Mouse (Mus musculus): ENCODE results near the gene Cnnm4. TPM values are rescaled to one million over a fixed set of nuclear protein-coding genes. Genes with fewer than 3 reads are reported as not detected.

The Cnnm4 gene
- total RNA-seq (2021) = 10 to 100 TPM; 12.6 to 13.5 TPM
- long read RNA-seq, experiment 1 = 0 reads
- long read RNA-seq, experiment 2, partial matches to known transcripts = 1 of 2 reads
- long read RNA-seq, experiment 2, other reads (novel, unspliced or antisense) = 1 of 2 reads

DNA sequence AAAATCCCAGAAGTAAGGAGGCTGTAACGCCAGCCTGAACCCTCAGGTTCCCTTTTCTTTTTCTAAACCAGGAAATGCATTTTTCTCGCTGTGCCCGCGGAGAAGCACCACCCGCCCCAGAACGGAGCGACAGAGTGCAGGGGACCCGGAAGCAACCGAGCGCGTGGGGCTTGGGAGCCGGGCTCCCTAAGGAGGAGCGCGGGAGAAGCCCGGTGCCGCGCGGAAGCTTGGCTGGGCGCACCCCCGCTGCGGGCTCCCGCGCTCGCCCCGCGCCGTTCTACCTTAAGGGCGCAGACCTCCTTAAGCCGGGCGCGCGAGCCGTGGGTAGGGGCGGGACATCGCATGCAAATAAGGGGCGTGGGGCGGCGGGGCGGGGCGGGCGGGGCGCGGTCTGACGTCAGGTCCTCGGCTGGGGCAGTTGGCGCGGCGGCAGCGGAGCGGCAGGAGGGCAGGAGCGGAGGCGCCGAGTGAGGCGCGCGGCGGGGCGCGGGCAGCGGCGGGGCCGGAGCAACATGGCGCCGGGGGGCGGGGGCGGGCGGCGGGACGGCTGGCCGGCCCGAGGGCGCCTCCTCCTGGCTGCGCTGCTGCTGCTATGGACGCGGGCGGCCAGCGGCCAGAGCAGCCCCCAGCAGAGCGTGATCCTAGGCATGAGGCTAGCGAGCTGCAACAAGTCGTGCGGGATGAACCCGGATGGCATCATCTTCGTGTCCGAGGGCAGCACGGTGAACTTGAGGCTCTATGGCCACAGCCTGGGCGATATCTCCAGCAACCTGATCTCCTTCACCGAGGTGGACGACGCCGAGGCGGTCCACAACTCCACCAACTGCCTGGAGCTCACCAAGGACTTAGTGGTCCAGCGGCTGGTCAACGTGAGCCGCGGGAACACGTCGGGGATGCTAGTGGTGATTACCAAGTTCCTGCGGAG, at the start of gene Cnnm4:
Gene Cnnm4, plus strand, starts transcription at position 440 of the 925 bp plus-strand sequence.
- peak; percentile 81 to 84 for DNase-seq (ENCODE audit: low spot score in 2 of 2)
- intact Hi-C loops (cut with DNase I) = loop anchor here (2.0 kb wide), 2 partner anchors 27 to 105 kb away; partner anchors contain the start of gene Lman2l

DNA sequence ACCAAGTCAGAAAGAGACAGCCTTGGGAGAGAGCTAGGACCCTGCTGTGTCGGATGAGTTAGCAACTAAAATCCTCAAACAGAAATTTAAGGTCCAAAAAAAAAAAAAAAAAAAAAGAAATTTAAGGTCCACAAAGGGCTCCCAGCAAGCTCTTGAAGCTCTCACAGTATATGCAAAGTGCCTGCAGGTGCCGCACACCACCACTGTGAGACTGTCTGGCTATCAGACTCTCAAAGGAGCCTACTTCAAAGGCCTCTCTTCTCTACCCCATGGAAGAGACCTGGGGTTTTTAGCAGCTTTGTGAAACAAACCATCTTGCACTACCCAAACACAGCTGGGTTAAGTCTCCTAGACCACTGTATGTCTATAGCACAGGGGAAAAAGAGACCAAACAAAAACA, 41.9 kb upstream of the Cnnm4 start:
- intact Hi-C loops (cut with DNase I) = no loop called here
- no peak for DNase-seq (ENCODE audit: low spot score in 2 of 2)

DNA sequence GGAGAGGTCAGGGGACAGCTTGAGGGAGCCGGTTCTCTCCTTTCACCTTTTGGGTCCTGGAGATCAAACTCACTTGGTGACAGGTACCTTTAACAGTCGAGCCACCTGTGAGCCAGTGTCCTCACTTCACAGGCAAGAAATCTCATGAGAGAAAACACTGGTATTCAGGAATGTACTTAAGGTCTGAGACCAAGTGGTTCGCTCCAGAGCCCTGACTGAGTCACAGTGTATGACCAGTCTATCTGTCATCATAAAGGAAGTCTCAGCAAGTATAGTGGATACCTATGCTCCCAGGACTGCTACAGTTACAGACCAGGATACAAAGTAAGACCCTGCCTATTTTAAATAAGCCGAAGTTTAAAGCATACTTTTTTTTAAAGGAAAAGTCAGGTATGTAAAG, 38.4 kb upstream of the Cnnm4 start:
- DNase-seq (ENCODE audit: low spot score in 2 of 2) = no peak
- intact Hi-C loops (cut with DNase I) = no loop called here

DNA sequence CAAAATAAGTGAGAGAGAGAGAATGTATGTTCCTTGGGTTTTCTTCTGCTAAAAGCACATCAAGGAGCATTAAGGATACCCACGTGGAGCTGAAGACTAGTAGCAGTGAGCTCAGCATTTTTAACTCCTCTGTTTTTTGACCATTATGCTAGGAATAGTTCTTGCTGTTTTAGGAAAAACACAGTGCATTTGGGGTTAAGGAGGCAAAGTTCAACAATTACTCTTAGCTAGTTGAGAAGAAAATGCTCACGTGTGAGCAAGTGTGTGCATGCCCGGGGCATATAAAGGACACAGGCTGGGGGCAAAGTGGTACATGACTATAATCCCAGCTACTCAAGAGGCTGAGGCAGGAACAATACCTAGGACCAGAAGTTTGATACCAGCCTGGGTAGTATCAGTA, 37.8 kb upstream of the Cnnm4 start:
- intact Hi-C loops (cut with DNase I) = no loop called here
- DNase-seq (ENCODE audit: low spot score in 2 of 2) = no peak

DNA sequence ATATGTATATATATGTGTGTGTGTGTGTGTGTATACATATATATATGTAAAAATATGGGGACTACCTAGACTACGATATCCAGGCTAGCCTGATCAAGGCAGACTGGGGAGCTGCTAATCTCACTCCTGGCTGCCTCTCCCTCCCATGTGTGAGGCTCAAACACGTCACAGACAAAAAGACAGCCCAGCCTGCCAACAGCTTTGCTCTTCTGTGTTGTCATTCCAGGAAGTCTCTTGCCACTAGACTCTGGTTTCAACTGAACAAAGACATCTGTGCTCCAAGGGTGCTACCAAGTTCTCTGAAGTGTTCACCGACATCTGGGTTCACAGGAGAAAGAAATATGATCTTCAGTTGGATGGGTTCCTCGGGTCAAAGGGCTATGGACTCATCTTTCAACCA, 36.3 kb upstream of the Cnnm4 start:
- intact Hi-C loops (cut with DNase I) = no loop called here
- no peak for DNase-seq (ENCODE audit: low spot score in 2 of 2)

DNA sequence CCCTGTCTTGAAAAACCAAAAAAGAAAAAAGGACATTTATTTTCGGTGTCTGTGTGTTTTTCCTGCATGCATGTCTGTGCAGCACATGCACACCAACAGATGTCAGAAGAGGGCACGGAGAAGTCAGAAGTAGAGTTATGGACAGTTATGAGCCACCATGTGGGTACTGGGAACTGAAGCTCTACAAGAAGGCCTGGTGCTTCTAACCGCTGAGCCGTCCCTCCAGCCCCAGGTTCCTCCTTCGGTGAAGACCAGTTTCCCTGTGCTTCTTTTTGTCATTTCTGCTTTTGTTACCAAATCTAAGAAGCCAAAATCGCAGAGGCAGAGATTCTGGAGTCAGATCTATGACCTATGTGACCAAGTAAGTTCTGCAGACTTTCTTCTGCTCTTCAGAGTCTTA, 34.9 kb upstream of the Cnnm4 start:
- intact Hi-C loops (cut with DNase I) = no loop called here
- no peak for DNase-seq (ENCODE audit: low spot score in 2 of 2)

DNA sequence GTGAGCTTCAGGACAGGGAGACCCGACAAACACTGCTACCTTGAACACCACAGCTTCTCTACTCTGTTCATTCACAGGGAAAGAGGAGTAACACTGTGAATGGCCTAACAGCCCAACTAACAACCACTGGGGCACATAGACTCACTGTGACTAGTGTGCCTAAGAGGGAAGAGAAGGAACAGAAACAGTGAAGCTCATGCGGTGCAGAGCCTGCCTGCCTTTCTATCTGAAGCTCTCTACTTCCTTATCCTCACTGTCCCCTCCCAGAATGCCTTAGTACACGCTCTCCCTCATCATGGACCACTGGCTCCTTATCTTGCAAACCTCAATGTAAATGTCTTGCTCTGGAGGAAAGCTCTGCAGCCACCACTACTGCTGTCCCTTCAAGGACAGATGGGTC, 34.2 kb upstream of the Cnnm4 start:
- intact Hi-C loops (cut with DNase I) = no loop called here
- no peak for DNase-seq (ENCODE audit: low spot score in 2 of 2)

DNA sequence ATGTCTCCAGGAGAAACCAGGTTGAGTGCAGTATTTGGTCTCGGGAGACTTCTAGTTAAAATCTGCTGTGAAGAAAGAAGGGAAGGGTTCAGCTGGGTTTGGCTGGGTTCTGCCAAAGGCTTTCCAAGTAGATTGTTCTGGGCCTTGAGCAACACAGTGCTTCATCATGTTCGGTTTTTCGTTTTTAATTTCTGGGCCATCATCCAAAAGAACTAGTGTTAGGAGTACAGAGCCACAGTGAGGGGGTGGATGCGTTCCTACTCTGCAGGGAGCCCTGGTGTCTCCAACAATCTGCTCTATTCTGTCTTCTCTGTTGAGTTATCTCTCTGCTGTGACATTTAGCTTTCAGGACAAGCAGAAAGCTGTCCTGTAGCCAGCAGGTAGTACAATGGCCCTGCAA, 30.3 kb upstream of the Cnnm4 start:
- peak; percentile 54 to 88 for DNase-seq (ENCODE audit: low spot score in 2 of 2)
- intact Hi-C loops (cut with DNase I) = no loop called here

DNA sequence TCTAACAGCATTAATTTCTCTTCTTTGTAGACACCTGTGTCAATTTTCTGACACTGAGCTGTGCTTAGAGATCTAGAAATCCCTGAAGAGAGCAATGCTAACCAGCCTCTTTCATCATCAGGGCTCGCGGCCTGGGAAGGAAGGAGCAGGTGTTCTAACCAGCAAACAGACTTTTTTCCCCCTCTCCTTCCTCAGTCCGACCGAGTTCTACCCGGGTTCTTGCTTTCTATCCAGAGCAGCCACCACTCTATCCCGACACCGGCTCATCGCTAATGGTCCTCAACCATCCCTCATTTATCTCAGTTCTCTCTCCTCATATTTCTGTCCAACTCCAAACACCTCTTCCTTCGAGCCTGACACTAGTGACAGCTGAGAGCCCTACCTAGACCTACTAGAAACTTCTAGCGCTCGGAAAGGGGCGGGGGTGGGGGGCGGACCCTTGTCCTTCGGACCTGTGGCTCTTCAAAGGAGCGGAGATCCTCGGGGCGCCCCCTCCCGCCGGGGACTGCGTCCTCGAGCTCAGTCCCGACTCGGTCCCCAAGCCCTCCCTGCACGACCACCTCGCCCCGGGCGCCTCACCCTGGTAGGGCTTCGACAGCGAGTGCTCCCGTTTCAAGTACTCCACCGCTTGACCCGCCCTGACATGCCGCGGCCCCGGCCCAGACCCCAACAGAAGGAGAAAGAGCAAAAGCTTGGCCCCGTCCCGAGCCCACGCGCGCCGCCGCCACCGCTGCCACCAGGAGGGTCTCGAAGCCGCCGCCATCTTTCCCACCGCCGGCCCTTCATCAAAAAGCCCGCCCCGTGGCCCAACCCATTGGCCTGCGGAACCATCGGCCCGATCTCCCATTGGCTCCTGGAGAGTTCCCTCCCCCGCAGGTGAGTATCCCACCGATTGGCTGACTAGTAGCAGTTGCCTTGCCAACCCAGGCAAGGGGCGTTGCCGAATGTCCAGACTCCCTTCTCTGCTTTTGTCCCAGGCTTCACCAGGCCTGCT, 26.7 kb upstream of the Cnnm4 start, which contains the start of gene Lman2l:
Gene Lman2l, minus strand, starts transcription at position 801 of the 994 bp plus-strand sequence.
- DNase-seq (ENCODE audit: low spot score in 2 of 2) = peak; percentile 97 to 99
- intact Hi-C loops (cut with DNase I) = loop anchor here (2.0 kb wide), 1 partner anchor 26 kb away; the partner anchor contains the start of gene Cnnm4

DNA sequence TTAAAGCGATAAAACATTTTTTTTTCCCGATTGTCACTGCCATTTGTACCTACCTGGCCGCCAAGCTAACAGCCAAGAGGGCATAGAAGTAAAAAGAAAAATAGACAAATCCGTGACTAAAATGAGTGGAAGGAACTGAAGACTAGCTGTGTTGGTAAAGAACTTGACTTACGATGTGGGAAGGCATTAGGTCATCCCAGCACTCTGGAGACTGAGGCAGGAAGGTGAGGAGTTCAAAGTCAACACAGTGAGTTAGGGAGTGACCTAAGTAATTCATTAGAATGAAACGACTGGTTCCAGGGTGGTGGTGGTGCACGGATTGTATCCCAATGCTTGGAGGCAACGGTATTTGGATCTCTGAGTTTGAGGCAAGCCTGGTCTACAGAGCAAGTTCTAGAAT, 25.9 kb upstream of the Cnnm4 start:
- DNase-seq (ENCODE audit: low spot score in 2 of 2) = no peak
- intact Hi-C loops (cut with DNase I) = loop anchor here (2.0 kb wide), 1 partner anchor 25 kb away; the partner anchor contains the start of gene Cnnm4

DNA sequence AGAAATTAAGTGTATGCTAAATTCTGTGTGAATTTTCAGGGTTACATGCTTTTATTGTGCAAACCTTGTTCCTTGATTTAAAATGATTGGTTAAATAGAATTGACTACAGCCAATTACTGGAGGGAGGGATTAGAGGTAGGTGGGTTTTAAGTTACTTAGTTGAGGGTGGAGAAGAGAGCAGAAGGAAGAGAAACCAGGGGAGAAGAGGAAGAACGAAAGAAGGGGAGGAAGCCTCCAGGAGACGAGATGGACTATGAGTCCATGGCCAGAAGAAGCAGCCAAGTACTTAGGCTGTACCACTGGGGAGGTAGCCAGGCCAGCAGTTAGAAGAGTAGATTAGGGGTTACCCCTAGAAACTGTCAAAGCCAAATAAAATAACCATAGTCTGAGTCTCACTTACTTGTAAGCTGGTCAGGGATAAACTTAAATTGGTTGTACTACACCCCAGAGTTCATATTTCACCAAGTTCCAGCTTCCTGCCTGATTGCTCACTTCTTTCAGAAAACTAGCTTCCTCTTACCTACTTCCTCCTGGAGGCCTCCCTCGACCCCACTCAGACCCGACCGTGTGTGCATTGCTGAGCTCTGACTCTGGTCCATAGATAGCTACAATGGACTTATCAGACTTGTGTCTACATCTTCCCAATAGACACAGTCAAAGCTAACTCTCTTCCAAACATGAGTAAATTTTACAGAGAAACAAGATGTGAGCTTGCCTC, 25.2 kb upstream of the Cnnm4 start:
- intact Hi-C loops (cut with DNase I) = no loop called here
- DNase-seq (ENCODE audit: low spot score in 2 of 2) = no peak

DNA sequence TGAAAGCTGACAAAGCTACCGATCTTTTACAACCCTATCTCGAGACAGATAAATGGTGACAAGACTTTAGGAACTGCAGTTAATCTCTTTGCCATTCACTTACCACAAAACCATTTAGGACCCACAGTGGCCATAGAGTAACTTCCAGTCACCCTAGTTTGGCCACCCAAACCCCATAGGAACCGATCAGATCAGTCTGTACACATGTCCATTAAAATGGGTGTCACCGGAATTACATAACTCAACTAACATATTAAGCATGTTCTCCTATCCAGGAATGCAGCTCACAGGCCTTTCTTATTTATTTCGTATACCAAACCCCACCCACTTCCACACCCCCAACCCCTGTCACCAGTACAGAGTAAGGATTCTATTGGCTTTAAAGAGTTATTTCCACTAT, 24.6 kb upstream of the Cnnm4 start:
- intact Hi-C loops (cut with DNase I) = no loop called here
- no peak for DNase-seq (ENCODE audit: low spot score in 2 of 2)

DNA sequence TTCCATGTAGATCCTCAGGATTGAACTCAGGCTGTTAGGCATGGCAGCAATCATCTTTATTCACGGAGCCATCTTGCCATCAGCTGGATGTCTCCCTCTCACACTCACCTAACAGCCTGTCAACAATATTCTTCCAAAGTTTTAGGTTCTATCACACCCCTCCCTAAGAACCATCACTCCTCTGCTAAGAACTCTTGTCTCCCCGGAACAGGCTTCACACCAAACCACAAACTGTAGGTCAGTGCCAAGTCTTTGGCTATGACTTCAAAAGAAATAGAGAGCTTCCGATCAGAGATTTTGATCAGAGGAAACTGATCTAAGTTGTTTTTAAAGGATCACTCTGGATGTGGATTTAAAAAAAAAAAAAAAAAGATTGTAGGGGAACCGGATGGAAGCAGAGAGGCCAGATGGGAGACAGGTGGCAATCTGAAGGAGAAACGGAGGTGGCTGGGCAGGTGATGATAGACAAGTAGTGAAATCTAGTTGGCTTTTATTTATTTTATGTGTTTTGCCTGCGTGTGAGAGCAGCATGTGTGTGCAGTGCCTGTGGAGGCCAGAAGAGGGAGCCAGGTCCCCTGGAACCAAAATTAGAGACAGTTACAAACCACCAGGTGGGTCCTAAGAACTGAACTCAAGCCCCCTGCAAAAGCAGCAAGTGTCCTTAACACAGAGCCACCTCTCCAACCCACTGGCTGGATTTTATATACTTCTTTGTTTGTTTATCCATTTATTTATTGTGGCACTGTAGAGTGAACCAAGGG, 17.2 kb upstream of the Cnnm4 start:
- no peak for DNase-seq (ENCODE audit: low spot score in 2 of 2)
- intact Hi-C loops (cut with DNase I) = no loop called here

DNA sequence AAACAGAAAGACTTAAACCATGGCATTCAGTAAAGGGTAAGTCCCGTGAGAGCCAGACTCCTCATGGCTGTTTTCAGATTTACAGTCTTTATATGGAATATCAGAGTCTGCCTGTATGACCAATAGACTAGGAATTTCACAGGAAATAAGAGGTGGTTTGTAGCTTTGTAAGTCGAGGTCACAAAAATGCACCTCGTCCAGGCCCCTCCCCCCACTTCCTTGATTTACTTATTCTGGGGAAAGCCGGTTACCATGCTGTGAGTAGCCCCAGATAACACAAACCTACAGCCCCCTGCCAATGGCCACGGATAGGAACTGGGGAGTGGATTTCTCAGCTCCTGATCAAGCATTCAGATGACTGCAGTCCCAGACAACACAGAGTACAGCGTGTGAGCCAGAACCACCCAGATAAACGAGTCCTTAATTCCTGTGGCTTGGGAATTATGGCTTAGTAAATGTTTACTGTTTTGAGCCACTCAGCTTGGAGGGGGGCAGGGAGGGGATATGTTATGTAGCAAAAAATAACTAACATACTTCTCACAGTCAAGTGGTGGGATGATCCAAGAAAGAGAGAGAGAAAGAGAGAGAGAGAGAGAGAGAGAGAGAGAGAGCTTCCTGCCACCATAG, 13.9 kb upstream of the Cnnm4 start:
- DNase-seq (ENCODE audit: low spot score in 2 of 2) = no peak
- intact Hi-C loops (cut with DNase I) = no loop called here

DNA sequence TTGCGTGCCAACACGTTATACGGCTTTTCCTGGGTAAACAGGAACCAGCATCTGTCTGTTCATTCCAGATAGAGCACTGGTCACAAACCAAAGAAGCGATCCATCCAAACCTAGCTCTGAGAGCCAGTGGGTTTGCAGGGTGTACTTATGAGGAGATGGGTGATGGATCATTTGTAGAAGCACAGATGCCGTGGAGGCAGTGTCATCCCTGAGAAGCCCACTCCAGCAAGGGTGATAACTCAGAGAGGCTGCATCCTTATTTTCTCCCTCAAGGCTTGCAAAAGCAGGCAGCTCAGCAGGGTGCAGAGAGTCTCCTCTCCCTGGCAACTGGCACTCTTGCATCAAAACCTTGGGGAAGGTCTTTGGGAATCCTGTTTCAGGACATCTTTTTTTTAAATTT, 13.3 kb upstream of the Cnnm4 start:
- intact Hi-C loops (cut with DNase I) = no loop called here
- DNase-seq (ENCODE audit: low spot score in 2 of 2) = no peak

DNA sequence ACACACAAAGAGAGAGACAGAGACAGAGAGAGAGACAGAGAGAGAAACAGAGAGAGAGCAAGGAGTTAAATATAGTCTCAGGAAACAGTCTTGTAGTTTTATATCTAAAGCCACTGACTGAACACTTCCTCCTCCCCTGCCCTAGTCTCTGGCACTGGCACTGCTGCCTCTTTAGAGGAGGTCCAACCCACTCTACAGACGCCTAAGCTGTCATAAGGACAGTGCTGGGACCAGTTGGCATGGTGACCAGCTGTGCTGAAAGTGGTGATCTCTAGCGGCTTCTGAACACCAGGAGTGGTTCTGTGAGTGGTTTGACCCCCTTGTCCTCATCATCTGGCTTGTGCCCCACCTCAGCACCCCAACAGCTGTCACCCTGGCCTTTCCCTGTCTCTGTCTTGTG, 9.6 kb upstream of the Cnnm4 start:
- DNase-seq (ENCODE audit: low spot score in 2 of 2) = no peak
- intact Hi-C loops (cut with DNase I) = no loop called here

DNA sequence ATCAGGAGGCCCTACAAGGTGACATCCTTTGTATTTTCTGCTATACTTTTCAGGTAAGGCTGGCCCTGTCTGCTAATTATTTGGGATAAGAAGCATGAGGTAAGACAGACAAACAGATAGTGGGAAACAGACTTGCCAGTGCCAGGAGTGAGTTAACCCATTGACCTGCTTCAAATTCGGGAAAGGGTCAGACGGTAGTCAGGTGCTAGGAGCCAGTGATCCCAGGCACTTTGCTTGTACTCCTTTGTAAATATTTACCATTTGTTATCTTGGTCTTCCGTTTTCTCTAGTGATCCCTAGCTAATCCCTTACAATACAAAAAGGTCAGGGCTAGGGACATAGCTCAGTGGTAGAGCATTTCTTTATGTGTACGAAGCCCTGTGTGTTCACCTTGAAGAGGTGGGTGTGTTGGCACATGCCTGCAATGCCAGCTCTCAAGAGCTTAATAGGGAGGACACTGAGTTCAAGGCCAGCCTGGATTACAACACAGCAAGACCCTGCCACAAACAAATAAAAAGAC, 5.7 kb upstream of the Cnnm4 start:
- intact Hi-C loops (cut with DNase I) = no loop called here
- DNase-seq (ENCODE audit: low spot score in 2 of 2) = no peak

DNA sequence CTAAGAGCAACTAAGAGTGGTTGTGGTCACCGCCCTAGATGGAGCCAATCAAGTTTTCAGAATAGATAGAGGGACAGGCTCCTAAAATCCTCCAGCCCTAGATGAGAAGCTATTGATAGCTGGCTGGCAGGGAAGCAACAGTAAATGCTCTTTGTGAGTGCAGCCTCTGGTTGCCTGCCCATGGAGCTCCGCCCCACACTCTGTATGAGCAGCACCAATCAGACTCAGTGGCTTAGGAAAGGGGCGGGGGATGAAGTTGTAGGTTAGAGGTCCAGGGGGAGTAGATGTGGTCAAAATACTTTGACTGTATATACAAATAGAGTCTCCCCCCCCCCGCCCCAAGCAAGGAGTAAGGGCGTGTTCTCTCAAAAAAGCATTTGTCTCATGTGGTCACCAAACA, 4.0 kb upstream of the Cnnm4 start:
- no peak for DNase-seq (ENCODE audit: low spot score in 2 of 2)
- intact Hi-C loops (cut with DNase I) = no loop called here

Measured in left cerebral cortex, postnatal 14 days (tissue).